Mouse (Mus musculus) stomach, embryonic 16.5 days (tissue): ENCODE measurements at regions not wholly inside any gene's neighbourhood (a gene's known extent, or its start where the extent isn't known, plus 50 kb on each side); places are given as distances from the start of the nearest gene placed in this dataset.

Experiments used
- ATAC-seq: fragments of 200-750 bp; cut with Nextera tagmentation; 2 replicates; pipeline ENCODE4 v1.8.0; 2017; ENCODE audit warnings: moderate number of reproducible peaks, moderate TSS enrichment; ENCODE audit not compliant: insufficient read depth, low FRiP score
- H3K27ac ChIP-seq: fragments of 300-500 bp; sonication (generic); 2 replicates; pipeline ENCODE4 v1.5.1; 2014; ENCODE audit warnings: low read length
- H3K27me3 ChIP-seq: fragments of 300-500 bp; sonication (generic); 2 replicates; pipeline ENCODE4 v1.6.1; 2014; ENCODE audit warnings: low read length, control low read depth, mixed read lengths; ENCODE audit not compliant: control insufficient read depth, insufficient read depth
- H3K36me3 ChIP-seq: fragments of 300-500 bp; sonication (generic); 2 replicates; pipeline ENCODE4 v1.6.1; 2014; ENCODE audit warnings: low read length; ENCODE audit not compliant: control insufficient read depth, insufficient read depth
- H3K4me1 ChIP-seq: fragments of 300-500 bp; sonication (generic); 2 replicates; pipeline ENCODE4 v1.6.1; 2014; ENCODE audit warnings: low read length, control low read depth, mixed read lengths; ENCODE audit not compliant: control insufficient read depth, insufficient read depth
- H3K4me2 ChIP-seq: fragments of 300-500 bp; sonication (generic); 2 replicates; pipeline ENCODE4 v1.6.1; 2014; ENCODE audit warnings: low read depth, low read length, mixed read lengths
- H3K4me3 ChIP-seq: fragments of 300-500 bp; sonication (generic); replicated peaks from 2 replicates; pipeline ENCODE4 v1.5.1; 2014; ENCODE audit warnings: mild to moderate bottlenecking, low read length
- H3K9ac ChIP-seq: fragments of 300-500 bp; sonication (generic); 2 replicates; pipeline ENCODE4 v1.6.1; 2014; ENCODE audit warnings: low read length
- H3K9me3 ChIP-seq: fragments of 300-500 bp; sonication (generic); replicated peaks from 2 replicates; pipeline ENCODE4 v1.6.1; 2016; ENCODE audit warnings: low read length, control low read depth; ENCODE audit not compliant: control insufficient read depth
- WGBS: fragments of 180-500 bp; shearing (Covaris S2); extraction: QIAGEN DNeasy Blood & Tissue Kit; methylation state at CpG from one replicate; pipeline ENCODE4 v1.1.7; 2014; 5-methylcytosine and 5-hydroxymethylcytosine counted together

DNA sequence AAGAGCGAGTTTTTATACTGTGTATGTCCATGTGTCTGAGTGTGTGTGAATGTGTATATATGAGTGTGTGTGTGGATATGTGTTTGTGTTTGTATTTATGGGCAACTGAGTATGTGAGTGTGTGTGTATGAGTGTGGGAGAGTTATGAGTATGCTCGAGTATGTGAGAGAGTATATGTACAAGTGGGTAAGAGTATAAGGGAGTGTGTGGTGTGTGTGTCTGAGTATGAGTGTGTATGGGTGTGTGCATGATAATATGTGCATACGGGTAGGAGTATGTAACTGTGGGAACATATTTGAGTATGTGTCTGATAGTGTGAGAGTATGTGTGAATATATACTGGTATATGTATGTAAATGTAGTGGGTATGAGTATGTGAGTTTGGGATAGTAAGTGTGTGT lies 110.0 kb upstream of the Arhgef26 start:
- Histone ChIP-seq H3K9me3 (no peaks in the 10 kb centered on the region), H3K4me1 (no peaks in the 10 kb centered on the region), H3K36me3 (no peaks in the 10 kb centered on the region), H3K27me3 (no peaks in the 10 kb centered on the region), H3K9ac (no peak overlapping the region), H3K4me2 (no peak overlapping the region), H3K4me3 (no peak overlapping the region), H3K27ac (no peak overlapping the region)
- no peak for ATAC-seq
- WGBS, result 83% methylated on average over 3 of the region's 3 CpGs

DNA sequence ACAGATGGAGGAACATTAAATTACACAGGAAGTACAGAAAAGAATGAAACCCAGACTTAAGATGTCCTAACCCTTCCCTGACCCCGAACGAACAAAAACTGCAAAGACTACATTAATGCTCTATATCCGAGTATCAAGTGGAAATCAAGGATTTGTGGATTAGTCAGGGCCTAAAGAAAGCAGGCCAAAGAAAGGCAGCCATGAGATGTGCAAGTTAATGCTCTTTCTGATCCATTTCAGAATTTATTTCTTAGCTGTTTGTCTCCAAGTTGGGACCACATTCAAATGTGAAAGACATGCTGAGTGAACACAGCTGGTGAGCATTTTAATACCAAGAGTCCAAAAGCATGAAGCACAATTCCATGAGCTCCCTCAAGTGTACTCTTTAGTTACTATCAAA lies 97.1 kb upstream of the Arhgef26 start:
- Histone ChIP-seq H3K27ac (0 out of 2 replicates have a peak overlapping the region, but pooled peaks have one; percentile 7), H3K4me1 (no peaks in the 10 kb centered on the region), H3K4me2 (no peak overlapping the region), H3K27me3 (no peaks in the 10 kb centered on the region), H3K4me3 (no peak overlapping the region), H3K9ac (no peak overlapping the region), H3K9me3 (no peaks in the 10 kb centered on the region), H3K36me3 (no peaks in the 10 kb centered on the region)
- 42% methylated on average over 3 of the region's 3 CpGs for WGBS
- peak; percentile 64 for ATAC-seq

DNA sequence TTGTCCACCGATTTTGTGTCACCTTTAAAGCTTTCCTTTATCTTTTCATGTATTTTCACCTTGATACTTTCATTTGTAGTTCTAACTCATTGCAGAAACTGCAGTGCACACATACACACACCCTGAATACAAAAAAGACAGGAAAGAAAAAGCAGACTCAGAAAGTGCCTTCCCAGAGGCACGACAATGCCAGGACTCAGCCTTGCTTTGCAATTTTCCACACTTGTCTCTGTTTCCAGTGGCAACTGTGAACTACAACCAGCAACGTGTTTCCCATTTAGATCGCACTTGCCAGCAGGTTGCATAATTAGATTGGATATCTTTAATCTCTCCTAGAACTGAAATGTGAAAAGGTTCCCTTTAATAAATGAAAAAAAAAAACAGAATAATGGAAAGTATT lies 66.4 kb upstream of the Arhgef26 start:
- ATAC-seq, result no peak
- H3K9ac ChIP-seq, result no peak overlapping the region
- H3K4me3 ChIP-seq, result no peak overlapping the region
- H3K9me3 ChIP-seq, result no peaks in the 10 kb centered on the region
- H3K27ac ChIP-seq, result no peak overlapping the region
- no peaks in the 10 kb centered on the region for H3K4me1 ChIP-seq
- 73% methylated on average over 4 of the region's 4 CpGs for WGBS
- H3K4me2 ChIP-seq, result no peak overlapping the region
- H3K36me3 ChIP-seq, result no peaks in the 10 kb centered on the region
- no peaks in the 10 kb centered on the region for H3K27me3 ChIP-seq

DNA sequence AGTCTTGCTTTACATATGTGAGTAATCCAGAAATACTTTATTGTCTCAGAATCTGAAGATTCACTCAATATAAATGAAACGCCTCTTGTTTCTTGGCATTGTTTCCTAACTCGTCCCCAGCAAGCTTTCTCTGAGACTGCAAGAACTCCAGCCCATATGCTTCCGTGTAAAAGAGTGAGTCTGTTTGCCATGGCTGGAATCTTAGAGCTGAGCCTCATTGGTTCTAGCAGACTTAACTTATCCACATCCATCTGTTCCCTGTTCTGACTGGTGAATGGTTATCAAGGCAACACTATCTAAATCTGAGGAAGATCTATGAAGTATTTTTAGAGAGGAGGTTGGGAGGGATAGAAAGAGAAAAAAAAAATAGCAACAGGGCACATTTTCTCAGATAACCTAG lies 59.9 kb upstream of the Arhgef26 start:
- H3K4me3 ChIP-seq, result no peak overlapping the region
- H3K36me3 ChIP-seq, result no peaks in the 10 kb centered on the region
- no peak overlapping the region for H3K27ac ChIP-seq
- ATAC-seq, result no peak
- H3K9me3 ChIP-seq, result no peaks in the 10 kb centered on the region
- 69% methylated on average over 3 of the region's 3 CpGs for WGBS
- no peak overlapping the region for H3K9ac ChIP-seq
- no peaks in the 10 kb centered on the region for H3K27me3 ChIP-seq
- no peak overlapping the region for H3K4me2 ChIP-seq
- 0 out of 2 replicates have a peak, but pooled peaks cover 3% of the 10 kb centered on the region for H3K4me1 ChIP-seq

GRCm38 (mm10) chr3:62280960-62281359 lies 57.2 kb upstream of the Arhgef26 start:
- no peaks in the 10 kb centered on the region for H3K9me3 ChIP-seq
- no peaks in the 10 kb centered on the region for H3K27me3 ChIP-seq
- H3K27ac ChIP-seq, result no peak overlapping the region
- no peak overlapping the region for H3K4me3 ChIP-seq
- H3K9ac ChIP-seq, result no peak overlapping the region
- 0 out of 2 replicates have a peak, but pooled peaks cover 3% of the 10 kb centered on the region for H3K4me1 ChIP-seq
- ATAC-seq, result no peak
- no peaks in the 10 kb centered on the region for H3K36me3 ChIP-seq
- WGBS, result 29% methylated on average over 2 of the region's 2 CpGs
- H3K4me2 ChIP-seq, result no peak overlapping the region
